In genomic region chr7:130577388-130578003, GRCm38 (mm10) we compare ENCODE assay signal across 8 mouse cellular contexts. TPM values are rescaled to one million over a fixed set of nuclear protein-coding genes. Genes with fewer than 3 reads are reported as not detected.
DNase-seq lines count a peak whose midpoint lies in the region; ATAC-seq lines count a peak whose summit lies in the region.

TSS of gene Tacc2 (plus strand) at chr7:130577438.

- no peaks in the 10 kb centered on the region for H3K9me3 ChIP-seq in kidney, embryonic 16.5 days (ENCODE audit: low read length)

- H3K27ac ChIP-seq in kidney, embryonic 16.5 days (ENCODE audit: low read length), result peak within 1 kb of the TSS; percentile 67

- H3K4me1 ChIP-seq in kidney, embryonic 16.5 days (ENCODE audit: insufficient read depth, low read length), result peaks cover 7% of the 10 kb centered on the region; the same call in 1 of the 2 replicates

- DNase-seq in embryo, embryonic 10 days (ENCODE audit: low spot score), result peak; percentile 12
- no peak for DNase-seq in embryo, embryonic 10.5 days (ENCODE audit: low spot score)
- DNase-seq in adrenal gland, postnatal 14 days, result no peak
- no peak for DNase-seq in gastrocnemius, postnatal 25 days
- DNase-seq in ovary, postnatal 36 days (ENCODE audit: low spot score), result no peak
- no peak for DNase-seq in testis, postnatal 10 days (ENCODE audit: low spot score)

- ATAC-seq in kidney, embryonic 16.5 days (ENCODE audit: low FRiP score, low TSS enrichment), result no peak
- ATAC-seq in megakaryocyte progenitor cell, adult 5-6 weeks (replicated peaks; ENCODE audit: poor library complexity), result 0 out of 2 replicates have a peak, but pooled peaks have one; percentile 5

- 0 out of 2 replicates have a peak, but pooled peaks cover 5% of the 10 kb centered on the region for H3K36me3 ChIP-seq in kidney, embryonic 16.5 days (ENCODE audit: insufficient read depth, low read length)

- H3K27me3 ChIP-seq in kidney, embryonic 16.5 days (ENCODE audit: insufficient read depth, low read length), result no peaks in the 10 kb centered on the region

- H3K9ac ChIP-seq in kidney, embryonic 16.5 days (replicated peaks; ENCODE audit: low read length), result peak within 1 kb of the TSS; percentile 23; the same call in 1 of the 2 replicates

- 42% methylated on average over 15 of the region's 15 CpGs for WGBS in kidney, embryonic 16.5 days

- peak within 1 kb of the TSS; percentile 44 for H3K4me2 ChIP-seq in kidney, embryonic 16.5 days (replicated peaks; ENCODE audit: low read depth, low read length)

- peak within 1 kb of the TSS; percentile 20 for H3K4me3 ChIP-seq in kidney, embryonic 16.5 days (ENCODE audit: low read length)

RNA-seq across cellular contexts. Expression of gene Tacc2, which starts in this region (rescaled TPM):
- total RNA-seq in adrenal gland, postnatal 14 days (2021), result 25.5 and 27.4 TPM in 2 replicates
- 100 to 1,000 TPM; 422 to 535 TPM for total RNA-seq in gastrocnemius, postnatal 25 days (2021)
- 31.3 and 40.0 TPM in 2 replicates for polyA plus RNA-seq in kidney, embryonic 16.5 days (2015; fragmentation: Nextera tagmentation; extraction: Ambion mirVana)
- total RNA-seq in megakaryocyte progenitor cell, adult 5-6 weeks (2015), result 7.4 and 10.5 TPM in 2 replicates
- total RNA-seq in megakaryocyte progenitor cell, adult 5-6 weeks (2017), result 2.2 and 6.9 TPM in 2 replicates

Comparison
In these comparisons a context has a peak if more than half of its experiments do, and no peak if none do; other contexts are left out.
1. RNA of gene Tacc2 (total RNA-seq): 422 to 535 TPM in gastrocnemius, postnatal 25 days; 25.5 to 27.4 TPM in adrenal gland, postnatal 14 days and 2.2 to 10.5 TPM in megakaryocyte progenitor cell, adult 5-6 weeks; every median in the first group is over 10 times any median in the second.